Mouse (Mus musculus) lung, postnatal 0 days (tissue): ENCODE data around the gene Uox.

Experiments
- CTCF ChIP-seq: IDR thresholded peaks from 2 replicates; pipeline ENCODE4 v1.5.1; 2016; ENCODE audit warnings: antibody characterized with exemption, mild to moderate bottlenecking
- EP300 ChIP-seq: IDR thresholded peaks from 2 replicates; pipeline ENCODE4 v1.6.1; 2016; ENCODE audit warnings: antibody characterized with exemption, mild to moderate bottlenecking, control low read depth

GRCm38 (mm10) chr3:146615496-146615895 lies 45.3 kb downstream of the Uox start, which contains the start of gene Dnase2b:
- TF ChIP-seq CTCF (no peak), EP300 (no peak)
